Mouse (Mus musculus): ENCODE measurements around the gene Tssc4. TPM values are rescaled to one million over a fixed set of nuclear protein-coding genes. Genes with fewer than 3 reads are reported as not detected.

The Tssc4 gene
- polyA plus RNA-seq, 1 experiment from 2014 or later: 24.1 TPM

DNA sequence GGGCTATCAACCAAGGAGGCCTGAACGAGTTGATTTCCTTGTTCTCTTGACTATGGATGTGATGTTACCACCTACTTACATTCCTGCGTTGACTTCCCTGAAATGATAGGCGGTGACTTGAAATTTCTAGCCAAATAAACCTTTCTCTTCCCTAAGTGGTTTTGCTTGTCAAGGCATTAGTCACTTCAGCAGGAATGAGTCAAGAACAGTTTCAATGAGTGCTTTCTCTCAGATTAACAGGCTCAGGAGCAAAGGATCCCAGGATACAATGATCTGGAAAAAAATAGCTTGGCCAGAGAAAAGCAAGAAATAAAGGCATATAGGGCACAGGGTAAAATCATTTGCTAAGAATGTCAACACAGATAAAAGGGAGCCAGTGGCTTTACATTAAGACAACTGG, 43.6 kb upstream of the Tssc4 start:
- Histone ChIP-seq H3K4me3 (ENCODE audit: low read depth, low read length) (no peak overlapping the region), H3K36me3 (replicated peaks; ENCODE audit: insufficient read depth, low read length) (no peaks in the 10 kb centered on the region), H3K4me2 (ENCODE audit: low read depth, low read length) (no peak overlapping the region), H3K27ac (ENCODE audit: low read depth) (no peak overlapping the region), H3K27me3 (ENCODE audit: insufficient read depth, low read length) (no peaks in the 10 kb centered on the region), H3K9ac (replicated peaks) (no peak overlapping the region), H3K4me1 (ENCODE audit: insufficient read depth) (0 out of 2 replicates have a peak, but pooled peaks cover 4% of the 10 kb centered on the region), H3K9me3 (ENCODE audit: low read length) (no peaks in the 10 kb centered on the region)
- WGBS (ENCODE audit: insufficient replicate concordance): 83% methylated on average over 3 of the region's 3 CpGs
- TF ChIP-seq CTCF (IDR thresholded peaks at IDR 0.05; ENCODE audit: low read depth) (no peak), EP300 (IDR thresholded peaks at IDR 0.05; ENCODE audit: low read depth) (no peak)
- ATAC-seq (no peak), DNase-seq (no peak)

DNA sequence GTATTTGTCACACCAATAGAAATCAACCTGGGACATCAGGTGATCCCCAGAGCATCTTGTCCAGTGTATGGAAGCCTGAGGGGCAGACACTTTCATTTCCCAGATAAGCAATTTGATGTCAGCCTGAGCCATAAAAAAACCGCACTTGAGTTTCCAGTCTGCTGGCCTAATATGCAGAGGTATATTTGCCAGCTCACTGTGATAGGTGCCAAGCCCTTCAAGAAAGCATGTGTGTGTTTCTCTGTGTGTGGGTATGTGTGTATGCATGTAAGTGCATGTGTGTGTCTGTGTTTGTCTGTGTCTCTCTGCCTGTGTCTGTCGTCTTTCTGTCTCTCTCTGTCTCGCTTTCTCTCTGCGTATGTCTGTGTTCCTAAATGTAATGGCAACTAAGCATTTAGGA, 41.9 kb upstream of the Tssc4 start:
- DNase-seq (no peak), ATAC-seq (no peak)
- TF ChIP-seq CTCF (IDR thresholded peaks at IDR 0.05; ENCODE audit: low read depth): no peak
- TF ChIP-seq EP300 (IDR thresholded peaks at IDR 0.05; ENCODE audit: low read depth): no peak
- Histone ChIP-seq H3K36me3 (replicated peaks; ENCODE audit: insufficient read depth, low read length) (no peaks in the 10 kb centered on the region), H3K9ac (replicated peaks) (no peak overlapping the region), H3K27me3 (ENCODE audit: insufficient read depth, low read length) (no peaks in the 10 kb centered on the region), H3K4me3 (ENCODE audit: low read depth, low read length) (no peak overlapping the region), H3K27ac (ENCODE audit: low read depth) (no peak overlapping the region), H3K4me1 (ENCODE audit: insufficient read depth) (0 out of 2 replicates have a peak, but pooled peaks cover 4% of the 10 kb centered on the region), H3K4me2 (ENCODE audit: low read depth, low read length) (no peak overlapping the region), H3K9me3 (ENCODE audit: low read length) (no peaks in the 10 kb centered on the region)
- WGBS (ENCODE audit: insufficient replicate concordance): 88% methylated on average over 4 of the region's 4 CpGs

DNA sequence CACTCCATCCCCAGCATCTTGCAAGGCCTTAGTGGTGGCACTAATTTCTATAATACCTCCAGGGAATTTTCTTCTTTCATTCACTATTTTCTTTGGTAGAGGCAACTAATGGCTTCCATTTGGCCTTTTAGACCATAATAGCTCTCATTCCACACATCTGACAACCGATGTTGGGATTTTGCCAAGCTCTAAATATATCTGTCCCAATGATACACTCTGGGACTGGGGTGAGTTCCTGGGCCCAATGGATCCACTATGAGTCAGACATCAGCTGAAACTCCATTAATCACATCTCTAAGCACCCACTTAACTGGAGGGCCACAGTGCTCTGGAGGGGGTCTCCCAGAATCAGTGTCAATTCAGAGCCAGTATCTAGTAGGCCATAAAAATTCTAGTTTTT, 37.2 kb upstream of the Tssc4 start:
- H3K36me3 ChIP-seq (replicated peaks; ENCODE audit: insufficient read depth, low read length): no peaks in the 10 kb centered on the region
- no peak overlapping the region for H3K9ac ChIP-seq (replicated peaks)
- no peak overlapping the region for H3K4me2 ChIP-seq (ENCODE audit: low read depth, low read length)
- TF ChIP-seq CTCF (IDR thresholded peaks at IDR 0.05; ENCODE audit: low read depth): no peak
- no peak for TF ChIP-seq EP300 (IDR thresholded peaks at IDR 0.05; ENCODE audit: low read depth)
- no peaks in the 10 kb centered on the region for H3K4me1 ChIP-seq (ENCODE audit: insufficient read depth)
- no peaks in the 10 kb centered on the region for H3K9me3 ChIP-seq (ENCODE audit: low read length)
- ATAC-seq (no peak), DNase-seq (no peak)
- no peak overlapping the region for H3K27ac ChIP-seq (ENCODE audit: low read depth)
- 67% methylated on average over 1 of the region's 1 CpGs for WGBS (ENCODE audit: insufficient replicate concordance)
- no peaks in the 10 kb centered on the region for H3K27me3 ChIP-seq (ENCODE audit: insufficient read depth, low read length)
- no peak overlapping the region for H3K4me3 ChIP-seq (ENCODE audit: low read depth, low read length)

DNA sequence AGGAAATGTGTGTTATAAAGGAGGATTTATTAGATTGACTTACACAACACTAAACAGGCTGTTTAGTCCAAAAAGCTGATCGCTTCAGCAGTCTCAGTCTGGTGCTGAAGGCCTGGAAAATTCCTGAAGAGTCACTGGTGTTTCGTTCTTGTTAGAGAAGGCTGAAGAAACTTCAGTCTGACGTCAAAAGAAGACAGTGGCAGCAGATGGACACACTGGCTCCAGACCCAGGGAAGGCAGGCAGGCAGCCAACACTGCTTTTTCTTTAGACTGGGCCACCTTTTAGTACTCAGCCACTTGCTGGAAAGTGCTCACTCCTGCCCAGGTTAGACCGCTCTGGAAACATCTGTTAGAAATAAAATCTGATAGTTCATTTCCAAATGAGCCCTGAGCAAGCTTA, 35.5 kb upstream of the Tssc4 start:
- no peak overlapping the region for H3K9ac ChIP-seq (replicated peaks)
- DNase-seq (no peak), ATAC-seq (no peak)
- TF ChIP-seq CTCF (IDR thresholded peaks at IDR 0.05; ENCODE audit: low read depth) (no peak), EP300 (IDR thresholded peaks at IDR 0.05; ENCODE audit: low read depth) (no peak)
- H3K4me1 ChIP-seq (ENCODE audit: insufficient read depth): no peaks in the 10 kb centered on the region
- 78% methylated on average over 4 of the region's 4 CpGs for WGBS (ENCODE audit: insufficient replicate concordance)
- H3K36me3 ChIP-seq (replicated peaks; ENCODE audit: insufficient read depth, low read length): no peaks in the 10 kb centered on the region
- no peaks in the 10 kb centered on the region for H3K27me3 ChIP-seq (ENCODE audit: insufficient read depth, low read length)
- H3K4me3 ChIP-seq (ENCODE audit: low read depth, low read length): no peak overlapping the region
- no peaks in the 10 kb centered on the region for H3K9me3 ChIP-seq (ENCODE audit: low read length)
- H3K4me2 ChIP-seq (ENCODE audit: low read depth, low read length): no peak overlapping the region
- H3K27ac ChIP-seq (ENCODE audit: low read depth): no peak overlapping the region

DNA sequence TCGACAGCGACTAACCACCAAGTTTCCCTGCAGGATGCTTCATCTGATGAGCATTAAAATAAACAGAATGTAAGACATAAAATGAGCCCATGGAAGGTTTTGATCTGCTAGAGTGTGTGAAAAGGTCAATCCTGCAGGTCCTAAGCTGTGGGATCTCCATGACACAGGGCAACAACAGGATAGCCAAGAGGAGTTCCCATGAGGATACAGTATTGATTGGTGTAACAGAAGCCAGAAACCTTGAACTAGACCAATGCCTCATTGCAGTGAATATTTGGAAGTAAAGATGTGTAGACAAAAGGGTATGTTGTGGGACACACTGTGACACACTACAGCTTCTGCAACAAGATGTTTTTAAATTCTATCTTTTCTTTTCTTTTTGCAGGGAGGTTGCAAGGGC, 34.9 kb upstream of the Tssc4 start:
- H3K36me3 ChIP-seq (replicated peaks; ENCODE audit: insufficient read depth, low read length): no peaks in the 10 kb centered on the region
- H3K27me3 ChIP-seq (ENCODE audit: insufficient read depth, low read length): no peaks in the 10 kb centered on the region
- no peak overlapping the region for H3K9ac ChIP-seq (replicated peaks)
- H3K9me3 ChIP-seq (ENCODE audit: low read length): no peaks in the 10 kb centered on the region
- H3K27ac ChIP-seq (ENCODE audit: low read depth): no peak overlapping the region
- H3K4me1 ChIP-seq (ENCODE audit: insufficient read depth): no peaks in the 10 kb centered on the region
- DNase-seq (no peak), ATAC-seq (no peak)
- 90% methylated on average over 2 of the region's 2 CpGs for WGBS (ENCODE audit: insufficient replicate concordance)
- H3K4me3 ChIP-seq (ENCODE audit: low read depth, low read length): no peak overlapping the region
- TF ChIP-seq EP300 (IDR thresholded peaks at IDR 0.05; ENCODE audit: low read depth): no peak
- no peak for TF ChIP-seq CTCF (IDR thresholded peaks at IDR 0.05; ENCODE audit: low read depth)
- no peak overlapping the region for H3K4me2 ChIP-seq (ENCODE audit: low read depth, low read length)

DNA sequence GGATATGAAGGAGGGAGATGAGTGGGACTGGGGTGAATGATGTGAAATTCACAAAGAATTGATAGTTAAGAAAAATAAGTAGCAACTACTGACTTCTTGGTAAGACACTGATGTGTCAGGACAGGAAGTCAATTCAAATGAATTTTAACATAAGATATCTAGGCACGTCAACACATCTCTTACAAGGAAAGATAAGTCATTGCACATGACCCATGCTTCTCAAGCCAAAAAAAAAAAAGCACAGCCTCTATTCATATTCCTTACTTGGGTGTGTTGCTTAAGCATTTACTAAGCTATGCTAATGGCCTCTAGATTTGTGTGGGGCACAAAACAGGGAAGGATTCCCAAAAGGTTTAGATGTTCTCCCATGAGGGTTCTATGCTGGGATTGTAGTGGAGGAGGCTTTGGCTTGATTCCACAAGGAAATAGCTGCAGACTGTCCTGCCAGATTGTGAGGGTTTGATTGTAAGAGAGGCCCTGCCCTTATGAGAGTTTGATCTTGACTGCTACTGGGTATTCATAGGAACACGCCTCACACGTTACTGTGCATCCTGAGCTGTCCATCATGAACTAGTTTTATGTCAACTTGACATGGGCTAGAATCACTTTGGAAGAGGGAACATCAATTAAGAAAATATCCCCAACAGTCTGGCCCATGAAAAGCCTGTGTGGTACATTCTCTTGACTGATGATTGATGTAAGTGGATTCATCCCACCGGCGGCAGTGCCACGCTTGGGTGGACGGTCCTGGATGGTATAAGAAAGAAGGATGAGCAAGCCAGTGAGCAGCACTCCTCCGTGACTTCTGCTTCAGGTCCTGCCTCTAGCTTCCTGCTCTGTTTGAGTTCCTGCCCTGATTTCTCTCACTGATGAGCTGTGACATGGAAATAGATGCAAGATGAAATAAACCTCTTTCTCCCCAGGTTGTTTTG, 34.3 kb upstream of the Tssc4 start:
- no peak for DNase-seq
- no peak for TF ChIP-seq EP300 (IDR thresholded peaks at IDR 0.05; ENCODE audit: low read depth)
- TF ChIP-seq CTCF (IDR thresholded peaks at IDR 0.05; ENCODE audit: low read depth): no peak
- 84% methylated on average over 8 of the region's 8 CpGs for WGBS (ENCODE audit: insufficient replicate concordance)
- Histone ChIP-seq H3K27me3 (ENCODE audit: insufficient read depth, low read length) (no peaks in the 10 kb centered on the region), H3K9me3 (ENCODE audit: low read length) (no peaks in the 10 kb centered on the region), H3K4me2 (ENCODE audit: low read depth, low read length) (no peak overlapping the region), H3K9ac (replicated peaks) (no peak overlapping the region), H3K4me1 (ENCODE audit: insufficient read depth) (no peaks in the 10 kb centered on the region), H3K27ac (ENCODE audit: low read depth) (no peak overlapping the region), H3K4me3 (ENCODE audit: low read depth, low read length) (no peak overlapping the region), H3K36me3 (replicated peaks; ENCODE audit: insufficient read depth, low read length) (no peaks in the 10 kb centered on the region)
- no peak for ATAC-seq
